Mouse (Mus musculus): Measurements from ENCODE around the gene Edem1. TPM values are rescaled to one million over a fixed set of nuclear protein-coding genes. Genes with fewer than 3 reads are reported as not detected.

The Edem1 gene
- polyA plus RNA-seq, 1 experiment = 15.4 TPM

GRCm38 (mm10) chr6:108805194-108805593 lies 23.2 kb upstream of the Edem1 start:
- TF ChIP-seq USF1 (IDR thresholded peaks at IDR 0.05; ENCODE audit: low read depth) = no peak
- no peak for TF ChIP-seq REST (IDR thresholded peaks at IDR 0.05; ENCODE audit: insufficient read depth, insufficient read length)
- TF ChIP-seq TCF12 (IDR thresholded peaks at IDR 0.05; ENCODE audit: insufficient read depth, poor library complexity, severe bottlenecking) = no peak
- TF ChIP-seq TCF3 (IDR thresholded peaks at IDR 0.05; ENCODE audit: insufficient read length, low read depth) = no peak
- no peak for TF ChIP-seq MYOG (IDR thresholded peaks at IDR 0.05; ENCODE audit: control insufficient read depth in 1 of 3, insufficient read depth in 1 of 3, insufficient read length in 2 of 3, low read depth in 2 of 3)
- no peak for TF ChIP-seq SRF (IDR thresholded peaks at IDR 0.05; ENCODE audit: control insufficient read depth, insufficient read length, low read depth)
- no peak for TF ChIP-seq POLR2A (IDR thresholded peaks at IDR 0.05; ENCODE audit: insufficient read length, low read depth)
- TF ChIP-seq CEBPB (IDR thresholded peaks at IDR 0.05; ENCODE audit: insufficient read depth, poor library complexity, severe bottlenecking) = no peak
- TF ChIP-seq MAX (IDR thresholded peaks at IDR 0.05; ENCODE audit: low read depth) = no peak
- no peak for TF ChIP-seq MYOD1 (IDR thresholded peaks at IDR 0.05; ENCODE audit: control insufficient read depth in 1 of 3, insufficient read length in 2 of 3, low read depth in 2 of 3)
- no peak for TF ChIP-seq E2F4 (IDR thresholded peaks at IDR 0.05; ENCODE audit: insufficient read depth)
- TF ChIP-seq POLR2AphosphoS2 (IDR thresholded peaks at IDR 0.05; ENCODE audit: insufficient read length, low read depth) = no peak
- Histone ChIP-seq H3ac (ENCODE audit: control insufficient read depth, insufficient read length) (no peak overlapping the region), H3K4me2 (ENCODE audit: low read depth) (no peak overlapping the region), H3K36me3 (ENCODE audit: control insufficient read depth, insufficient read depth) (no peaks in the 10 kb centered on the region), H3K4me3 (no peak overlapping the region), H3K27me3 (ENCODE audit: control insufficient read depth, insufficient read depth, insufficient read length) (no peaks in the 10 kb centered on the region), H3K79me2 (ENCODE audit: control insufficient read depth, insufficient read depth) (peaks cover 88% of the 10 kb centered on the region)

GRCm38 (mm10) chr6:108805871-108806270 lies 22.6 kb upstream of the Edem1 start:
- TF ChIP-seq MYOG (IDR thresholded peaks at IDR 0.05; ENCODE audit: control insufficient read depth in 1 of 3, insufficient read depth in 1 of 3, insufficient read length in 2 of 3, low read depth in 2 of 3) (no peak), MAX (IDR thresholded peaks at IDR 0.05; ENCODE audit: low read depth) (no peak), SRF (IDR thresholded peaks at IDR 0.05; ENCODE audit: control insufficient read depth, insufficient read length, low read depth) (no peak), POLR2AphosphoS2 (IDR thresholded peaks at IDR 0.05; ENCODE audit: insufficient read length, low read depth) (no peak), CEBPB (IDR thresholded peaks at IDR 0.05; ENCODE audit: insufficient read depth, poor library complexity, severe bottlenecking) (no peak)
- Histone ChIP-seq H3K4me2 (ENCODE audit: low read depth) (no peak overlapping the region), H3K79me2 (ENCODE audit: control insufficient read depth, insufficient read depth) (peaks cover 88% of the 10 kb centered on the region), H3K4me3 (no peak overlapping the region), H3K27me3 (ENCODE audit: control insufficient read depth, insufficient read depth, insufficient read length) (no peaks in the 10 kb centered on the region), H3K36me3 (ENCODE audit: control insufficient read depth, insufficient read depth) (no peaks in the 10 kb centered on the region), H3ac (ENCODE audit: control insufficient read depth, insufficient read length) (no peak overlapping the region)

GRCm38 (mm10) chr6:108807446-108807845 lies 21.0 kb upstream of the Edem1 start:
- Histone ChIP-seq H3K4me3 (no peak overlapping the region), H3K79me2 (ENCODE audit: control insufficient read depth, insufficient read depth) (peaks cover 88% of the 10 kb centered on the region), H3K27me3 (ENCODE audit: control insufficient read depth, insufficient read depth, insufficient read length) (no peaks in the 10 kb centered on the region), H3K4me2 (ENCODE audit: low read depth) (no peak overlapping the region), H3K36me3 (ENCODE audit: control insufficient read depth, insufficient read depth) (no peaks in the 10 kb centered on the region), H3ac (ENCODE audit: control insufficient read depth, insufficient read length) (no peak overlapping the region)
- no peak for TF ChIP-seq MYOG (IDR thresholded peaks at IDR 0.05; ENCODE audit: control insufficient read depth in 1 of 3, insufficient read depth in 1 of 3, insufficient read length in 2 of 3, low read depth in 2 of 3)
- TF ChIP-seq TCF12 (IDR thresholded peaks at IDR 0.05; ENCODE audit: insufficient read depth, poor library complexity, severe bottlenecking) = no peak
- TF ChIP-seq USF1 (IDR thresholded peaks at IDR 0.05; ENCODE audit: low read depth) = no peak
- no peak for TF ChIP-seq TCF3 (IDR thresholded peaks at IDR 0.05; ENCODE audit: insufficient read length, low read depth)
- no peak for TF ChIP-seq MAX (IDR thresholded peaks at IDR 0.05; ENCODE audit: low read depth)
- TF ChIP-seq MYOD1 (IDR thresholded peaks at IDR 0.05; ENCODE audit: control insufficient read depth in 1 of 3, insufficient read length in 2 of 3, low read depth in 2 of 3) = no peak
- TF ChIP-seq REST (IDR thresholded peaks at IDR 0.05; ENCODE audit: insufficient read depth, insufficient read length) = no peak
- no peak for TF ChIP-seq CEBPB (IDR thresholded peaks at IDR 0.05; ENCODE audit: insufficient read depth, poor library complexity, severe bottlenecking)
- no peak for TF ChIP-seq POLR2AphosphoS2 (IDR thresholded peaks at IDR 0.05; ENCODE audit: insufficient read length, low read depth)
- no peak for TF ChIP-seq E2F4 (IDR thresholded peaks at IDR 0.05; ENCODE audit: insufficient read depth)
- TF ChIP-seq POLR2A (IDR thresholded peaks at IDR 0.05; ENCODE audit: insufficient read length, low read depth) = no peak
- no peak for TF ChIP-seq SRF (IDR thresholded peaks at IDR 0.05; ENCODE audit: control insufficient read depth, insufficient read length, low read depth)

GRCm38 (mm10) chr6:108808786-108809185 lies 19.7 kb upstream of the Edem1 start:
- no peak overlapping the region for H3K4me2 ChIP-seq (ENCODE audit: low read depth)
- TF ChIP-seq MAX (IDR thresholded peaks at IDR 0.05; ENCODE audit: low read depth) (no peak), REST (IDR thresholded peaks at IDR 0.05; ENCODE audit: insufficient read depth, insufficient read length) (no peak), POLR2A (IDR thresholded peaks at IDR 0.05; ENCODE audit: insufficient read length, low read depth) (no peak), MYOG (IDR thresholded peaks at IDR 0.05; ENCODE audit: control insufficient read depth in 1 of 3, insufficient read depth in 1 of 3, insufficient read length in 2 of 3, low read depth in 2 of 3) (no peak), POLR2AphosphoS2 (IDR thresholded peaks at IDR 0.05; ENCODE audit: insufficient read length, low read depth) (no peak), SRF (IDR thresholded peaks at IDR 0.05; ENCODE audit: control insufficient read depth, insufficient read length, low read depth) (no peak)
- H3K36me3 ChIP-seq (ENCODE audit: control insufficient read depth, insufficient read depth) = no peaks in the 10 kb centered on the region
- no peaks in the 10 kb centered on the region for H3K27me3 ChIP-seq (ENCODE audit: control insufficient read depth, insufficient read depth, insufficient read length)
- no peak overlapping the region for H3ac ChIP-seq (ENCODE audit: control insufficient read depth, insufficient read length)
- H3K4me3 ChIP-seq = no peak overlapping the region
- H3K79me2 ChIP-seq (ENCODE audit: control insufficient read depth, insufficient read depth) = peaks cover 90% of the 10 kb centered on the region

GRCm38 (mm10) chr6:108810237-108810636 lies 18.2 kb upstream of the Edem1 start:
- H3K27me3 ChIP-seq (ENCODE audit: control insufficient read depth, insufficient read depth, insufficient read length) = no peaks in the 10 kb centered on the region
- H3K4me2 ChIP-seq (ENCODE audit: low read depth) = no peak overlapping the region
- H3K36me3 ChIP-seq (ENCODE audit: control insufficient read depth, insufficient read depth) = peaks cover 2% of the 10 kb centered on the region
- H3K79me2 ChIP-seq (ENCODE audit: control insufficient read depth, insufficient read depth) = peaks cover 85% of the 10 kb centered on the region
- H3ac ChIP-seq (ENCODE audit: control insufficient read depth, insufficient read length) = no peak overlapping the region
- TF ChIP-seq TCF12 (IDR thresholded peaks at IDR 0.05; ENCODE audit: insufficient read depth, poor library complexity, severe bottlenecking) (no peak), E2F4 (IDR thresholded peaks at IDR 0.05; ENCODE audit: insufficient read depth) (no peak)
- H3K4me3 ChIP-seq = no peak overlapping the region
